Mouse (Mus musculus) kidney, embryonic 16.5 days (tissue): ENCODE measurements around the gene Fkbp2. TPM values are rescaled to one million over a fixed set of nuclear protein-coding genes. Genes with fewer than 3 reads are reported as not detected.
A peak's percentile ranks its signal among the peaks of the same experiment; 100 is the strongest.

ENCODE experiments used
- ATAC-seq: fragments of 200-750 bp; cut with Nextera tagmentation; 2 replicates; pipeline ENCODE4 v1.8.0; 2017; ENCODE audit warnings: moderate TSS enrichment; ENCODE audit not compliant: low FRiP score, low TSS enrichment
- H3K27ac ChIP-seq: fragments of 300-500 bp; sonication (generic); 2 replicates; pipeline ENCODE4 v1.5.1; 2014; ENCODE audit warnings: low read length
- H3K27me3 ChIP-seq: fragments of 300-500 bp; sonication (generic); 2 replicates; pipeline ENCODE4 v1.6.1; 2014; ENCODE audit warnings: low read length, control low read depth, mixed read lengths; ENCODE audit not compliant: insufficient read depth
- H3K36me3 ChIP-seq: fragments of 300-500 bp; sonication (generic); 2 replicates; pipeline ENCODE4 v1.6.1; 2014; ENCODE audit warnings: low read length, control low read depth, mixed read lengths; ENCODE audit not compliant: insufficient read depth
- H3K4me1 ChIP-seq: fragments of 300-500 bp; sonication (generic); 2 replicates; pipeline ENCODE4 v1.6.1; 2014; ENCODE audit warnings: low read length, control low read depth, mixed read lengths; ENCODE audit not compliant: insufficient read depth
- H3K4me2 ChIP-seq: fragments of 300-500 bp; sonication (generic); replicated peaks from 2 replicates; pipeline ENCODE4 v1.6.1; 2014; ENCODE audit warnings: low read depth, low read length
- H3K4me3 ChIP-seq: fragments of 300-500 bp; sonication (generic); 2 replicates; pipeline ENCODE4 v1.5.1; 2014; ENCODE audit warnings: mild to moderate bottlenecking, low read length
- H3K9ac ChIP-seq: fragments of 300-500 bp; sonication (generic); replicated peaks from 2 replicates; pipeline ENCODE4 v1.6.1; 2014; ENCODE audit warnings: low read length
- H3K9me3 ChIP-seq: fragments of 300-500 bp; sonication (generic); 2 replicates; pipeline ENCODE4 v1.6.1; 2016; ENCODE audit warnings: low read length, control low read depth
- WGBS: fragments of 180-500 bp; shearing (Covaris S2); extraction: QIAGEN DNeasy Blood & Tissue Kit; methylation state at CpG from one replicate; pipeline ENCODE4 v1.1.7; 2014; 5-methylcytosine and 5-hydroxymethylcytosine counted together
- polyA plus RNA-seq: library from polyadenylated mRNA; unstranded; fragments of >200 nt; fragmentation: Nextera tagmentation; extraction: Ambion mirVana; gene quantifications from 2 replicates; pipeline ENCODE4 v1.2.1, GENCODE M21; 2015

Gene Fkbp2
- polyA plus RNA-seq, 1 experiment from 2014 or later, result 150 TPM

DNA sequence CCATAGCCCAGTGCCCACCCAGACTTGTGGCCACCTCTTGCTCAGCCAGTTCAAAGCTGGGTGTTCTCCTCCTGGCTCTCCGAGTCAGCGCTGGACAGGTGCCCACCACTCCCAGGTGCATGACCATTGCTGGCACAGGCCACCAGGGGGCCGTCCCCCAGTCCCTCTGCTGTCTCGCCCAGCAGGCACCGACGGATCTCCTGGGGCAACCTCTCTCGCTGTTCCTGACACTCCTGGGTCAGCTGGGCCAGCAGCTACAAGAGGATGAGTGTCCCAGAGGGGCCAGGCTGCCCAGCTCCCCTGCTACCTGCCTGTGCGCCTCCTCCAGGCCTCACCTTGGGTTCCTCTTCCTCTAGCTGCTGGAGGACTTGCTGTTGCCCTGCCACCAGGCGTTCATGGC lies 26.3 kb downstream of the Fkbp2 start:
- no peak overlapping the region for H3K27ac ChIP-seq
- no peak for ATAC-seq
- peaks cover 48% of the 10 kb centered on the region for H3K36me3 ChIP-seq
- no peak overlapping the region for H3K4me3 ChIP-seq
- peaks cover 18% of the 10 kb centered on the region for H3K4me1 ChIP-seq
- no peaks in the 10 kb centered on the region for H3K27me3 ChIP-seq
- WGBS, result 51% methylated on average over 9 of the region's 9 CpGs
- no peaks in the 10 kb centered on the region for H3K9me3 ChIP-seq
- no peak overlapping the region for H3K9ac ChIP-seq
- no peak overlapping the region for H3K4me2 ChIP-seq

GRCm38 (mm10) chr19:6952712-6953037 lies 27.6 kb downstream of the Fkbp2 start:
- ATAC-seq, result no peak
- H3K27me3 ChIP-seq, result no peaks in the 10 kb centered on the region

DNA sequence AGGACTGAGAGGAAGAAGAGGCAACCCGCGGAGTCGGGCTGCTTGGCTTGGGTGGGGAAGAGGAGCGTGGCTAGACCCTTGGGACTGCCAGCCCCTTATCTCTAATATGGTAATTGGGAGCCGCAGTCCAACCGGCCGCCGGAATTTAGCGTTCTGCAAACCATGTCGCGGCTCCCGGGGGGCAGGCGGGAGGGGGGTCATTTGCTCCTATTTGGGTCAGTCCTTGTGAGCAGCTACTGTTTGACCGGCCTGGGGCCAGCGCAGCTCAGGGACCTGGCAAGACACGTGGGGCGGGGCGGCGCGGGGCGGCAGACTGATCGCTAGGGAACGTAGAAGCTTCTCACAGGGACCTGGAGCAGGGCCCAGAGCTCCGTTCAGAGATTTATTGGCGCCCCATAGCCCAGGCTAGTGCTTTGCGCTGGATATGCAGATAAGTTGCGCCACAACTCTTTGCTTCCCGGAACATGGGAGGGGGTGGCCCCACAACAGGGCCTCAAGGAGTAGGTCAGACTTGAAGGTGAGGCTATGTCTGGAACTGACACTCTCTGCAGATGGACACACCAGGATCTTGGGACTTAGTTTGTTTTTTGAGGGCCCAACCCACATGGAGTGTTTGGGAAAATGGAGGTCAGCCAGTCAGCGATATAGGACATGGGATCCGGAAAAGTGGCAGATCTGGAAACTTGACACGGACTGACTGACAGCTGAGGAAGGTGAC lies 28.1 kb downstream of the Fkbp2 start:
- Histone ChIP-seq H3K9me3 (no peaks in the 10 kb centered on the region), H3K4me2 (peak overlapping the region; percentile 87), H3K36me3 (peaks cover 34% of the 10 kb centered on the region), H3K27ac (peak overlapping the region; percentile 99), H3K4me3 (peak overlapping the region; percentile 64), H3K4me1 (peaks cover 18% of the 10 kb centered on the region), H3K9ac (peak overlapping the region; percentile 81), H3K27me3 (no peaks in the 10 kb centered on the region)
- under 1% methylated on average over 31 of the region's 31 CpGs for WGBS
- ATAC-seq, result peak; percentile 63

More at GRCm38 (mm10) chr19:6952712-6953037, 27.6 kb downstream of the Fkbp2 start:
- H3K4me2 ChIP-seq, result peak overlapping the region; percentile 87
- H3K27ac ChIP-seq, result peak overlapping the region; percentile 99
- H3K4me1 ChIP-seq, result peaks cover 18% of the 10 kb centered on the region
- H3K36me3 ChIP-seq, result peaks cover 39% of the 10 kb centered on the region
- H3K4me3 ChIP-seq, result peak overlapping the region; percentile 64
- H3K9me3 ChIP-seq, result no peaks in the 10 kb centered on the region
- WGBS, result 5% methylated on average over 3 of the region's 3 CpGs
- peak overlapping the region; percentile 81 for H3K9ac ChIP-seq

- peak overlapping the region; percentile 87 for H3K4me2 ChIP-seq
- peaks cover 18% of the 10 kb centered on the region for H3K4me1 ChIP-seq
- under 1% methylated on average over 35 of the region's 35 CpGs for WGBS
- H3K36me3 ChIP-seq, result peaks cover 29% of the 10 kb centered on the region
- no peaks in the 10 kb centered on the region for H3K9me3 ChIP-seq
- no peaks in the 10 kb centered on the region for H3K27me3 ChIP-seq
- H3K27ac ChIP-seq, result peak overlapping the region; percentile 99
- H3K4me3 ChIP-seq, result peak overlapping the region; percentile 64
- peak; percentile 84 for ATAC-seq
- peak overlapping the region; percentile 81 for H3K9ac ChIP-seq
These were observed 28.8 kb downstream of the Fkbp2 start for GRCm38 (mm10) chr19:6951381-6951968.

- H3K9ac ChIP-seq, result peak overlapping the region; percentile 81
- H3K27ac ChIP-seq, result peak overlapping the region; percentile 99
- H3K9me3 ChIP-seq, result no peaks in the 10 kb centered on the region
- H3K4me2 ChIP-seq, result peak overlapping the region; percentile 87
- WGBS, result under 1% methylated on average over 28 of the region's 28 CpGs
- no peaks in the 10 kb centered on the region for H3K27me3 ChIP-seq
- peak overlapping the region; percentile 64 for H3K4me3 ChIP-seq
- ATAC-seq, result peak; percentile 43
- peaks cover 22% of the 10 kb centered on the region for H3K36me3 ChIP-seq
- peaks cover 18% of the 10 kb centered on the region for H3K4me1 ChIP-seq
These were observed 29.6 kb downstream of the Fkbp2 start for GRCm38 (mm10) chr19:6950613-6951153.

DNA sequence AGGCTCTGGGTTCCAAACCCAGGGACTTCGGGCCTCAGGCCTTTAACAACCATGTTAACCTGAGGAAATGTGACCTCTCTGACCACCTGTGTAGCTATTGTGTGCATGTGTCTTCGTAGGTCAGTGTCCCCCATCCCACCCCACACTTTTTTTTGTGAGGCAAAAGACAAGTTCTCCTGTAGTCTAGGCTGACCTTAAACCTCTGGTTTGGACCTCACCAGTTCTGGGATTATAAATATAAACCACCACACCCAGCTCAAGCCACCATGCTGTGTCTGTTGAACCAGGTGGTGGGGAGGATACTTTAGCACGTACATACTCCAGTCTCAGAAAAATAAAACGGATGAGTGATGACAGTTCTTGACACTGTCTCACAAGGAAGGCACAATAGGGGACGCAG lies 30.4 kb downstream of the Fkbp2 start:
- H3K4me2 ChIP-seq, result peak overlapping the region; percentile 87
- no peaks in the 10 kb centered on the region for H3K27me3 ChIP-seq
- H3K27ac ChIP-seq, result peak overlapping the region; percentile 99; the same call in 1 of the 2 replicates
- 57% methylated on average over 5 of the region's 5 CpGs for WGBS
- H3K4me3 ChIP-seq, result peak overlapping the region; percentile 64
- H3K9me3 ChIP-seq, result no peaks in the 10 kb centered on the region
- peaks cover 18% of the 10 kb centered on the region for H3K4me1 ChIP-seq
- no peak for ATAC-seq
- H3K9ac ChIP-seq, result peak overlapping the region; percentile 81
- peaks cover 15% of the 10 kb centered on the region for H3K36me3 ChIP-seq

GRCm38 (mm10) chr19:6949532-6949931 lies 30.8 kb downstream of the Fkbp2 start:
- Histone ChIP-seq H3K9me3 (no peaks in the 10 kb centered on the region), H3K4me2 (no peak overlapping the region), H3K4me1 (peaks cover 18% of the 10 kb centered on the region), H3K4me3 (no peak overlapping the region), H3K36me3 (peaks cover 11% of the 10 kb centered on the region), H3K9ac (peak overlapping the region; percentile 81; the same call in 1 of the 2 replicates), H3K27me3 (no peaks in the 10 kb centered on the region), H3K27ac (no peak overlapping the region)
- WGBS, result 89% methylated on average over 5 of the region's 5 CpGs
- ATAC-seq, result no peak

GRCm38 (mm10) chr19:6948186-6948585 lies 32.1 kb downstream of the Fkbp2 start:
- H3K9ac ChIP-seq, result no peak overlapping the region
- H3K9me3 ChIP-seq, result no peaks in the 10 kb centered on the region
- H3K27ac ChIP-seq, result no peak overlapping the region
- peaks cover 5% of the 10 kb centered on the region; the same call in 1 of the 2 replicates for H3K36me3 ChIP-seq
- no peak for ATAC-seq
- no peak overlapping the region for H3K4me3 ChIP-seq
- peaks cover 17% of the 10 kb centered on the region for H3K4me1 ChIP-seq
- WGBS, result 83% methylated on average over 4 of the region's 4 CpGs
- no peak overlapping the region for H3K4me2 ChIP-seq
- no peaks in the 10 kb centered on the region for H3K27me3 ChIP-seq

GRCm38 (mm10) chr19:6947742-6948141 lies 32.6 kb downstream of the Fkbp2 start:
- H3K27ac ChIP-seq, result no peak overlapping the region
- ATAC-seq, result no peak
- H3K4me3 ChIP-seq, result no peak overlapping the region
- H3K4me2 ChIP-seq, result no peak overlapping the region
- whole genome bisulfite sequencing, result 51% methylated on average over 4 of the region's 4 CpGs
- H3K4me1 ChIP-seq, result peaks cover 17% of the 10 kb centered on the region
- H3K27me3 ChIP-seq, result no peaks in the 10 kb centered on the region
- no peak overlapping the region for H3K9ac ChIP-seq
- no peaks in the 10 kb centered on the region for H3K9me3 ChIP-seq
- H3K36me3 ChIP-seq, result peaks cover 5% of the 10 kb centered on the region; the same call in 1 of the 2 replicates

GRCm38 (mm10) chr19:6943709-6944108 lies 36.6 kb downstream of the Fkbp2 start:
- no peak for ATAC-seq

More at GRCm38 (mm10) chr19:6943709-6944108, 36.6 kb downstream of the Fkbp2 start:
- Histone ChIP-seq H3K36me3 (peaks cover 5% of the 10 kb centered on the region; the same call in 1 of the 2 replicates), H3K27me3 (no peaks in the 10 kb centered on the region), H3K27ac (no peak overlapping the region), H3K9ac (no peak overlapping the region), H3K4me3 (no peak overlapping the region), H3K4me2 (no peak overlapping the region), H3K9me3 (no peaks in the 10 kb centered on the region), H3K4me1 (peaks cover 19% of the 10 kb centered on the region)
- WGBS, result 94% methylated on average over 6 of the region's 6 CpGs
